Mouse (Mus musculus) ES-E14 (cell line): ENCODE measurements around the gene Psme4. TPM values are rescaled to one million over a fixed set of nuclear protein-coding genes. Genes with fewer than 3 reads are reported as not detected.

Source experiments
- DNase-seq: peaks from one replicate; pipeline ENCODE4 v3.0.0-alpha.2; 2013; ENCODE audit warnings: low read depth, low spot score
- H3K27ac ChIP-seq: 2 replicates; pipeline ENCODE4 v1.5.1; 2012; ENCODE audit warnings: low read depth, mild to moderate bottlenecking, low read length, moderate library complexity, mixed read lengths; ENCODE audit not compliant: poor library complexity, insufficient read depth, severe bottlenecking
- H3K36me3 ChIP-seq: 2 replicates; pipeline ENCODE4 v1.6.1; 2012; ENCODE audit warnings: mild to moderate bottlenecking, low read length, moderate library complexity, mixed read lengths; ENCODE audit not compliant: control insufficient read depth, poor library complexity, insufficient read depth, severe bottlenecking
- H3K4me1 ChIP-seq, 2 experiments: fragments of 150-350 bp in 1 of 2; sonication (generic) in 1 of 2; 2 replicates each; pipeline ENCODE4 v1.6.1; 2012; ENCODE audit warnings: low read length in 2 of 2, mild to moderate bottlenecking in 1 of 2, mixed read lengths in 1 of 2; ENCODE audit not compliant: control insufficient read depth in 2 of 2, insufficient read depth in 2 of 2, poor library complexity in 1 of 2
- H3K4me3 ChIP-seq, 2 experiments: fragments of 150-350 bp in 1 of 2; sonication (generic) in 1 of 2; 2 replicates each; pipeline ENCODE4 v1.5.1; 2012; ENCODE audit warnings: low read length in 2 of 2, low read depth in 1 of 2, mild to moderate bottlenecking in 1 of 2, mixed read lengths in 1 of 2; ENCODE audit not compliant: insufficient read depth in 1 of 2, poor library complexity in 1 of 2, severe bottlenecking in 1 of 2
- H3K9ac ChIP-seq: 2 replicates; pipeline ENCODE4 v1.6.1; 2012; ENCODE audit warnings: low read depth, mild to moderate bottlenecking, low read length, mixed read lengths; ENCODE audit not compliant: poor library complexity, insufficient read depth, severe bottlenecking
- H3K9me3 ChIP-seq: fragments of 150-350 bp; sonication (generic); 2 replicates; pipeline ENCODE4 v1.6.1; 2012; ENCODE audit warnings: low read depth, mild to moderate bottlenecking, low read length; ENCODE audit not compliant: control insufficient read depth, insufficient read depth
- CHD2 ChIP-seq: IDR thresholded peaks from 2 replicates; pipeline ENCODE4 v1.6.1; 2014; ENCODE audit warnings: mild to moderate bottlenecking, low read depth, low read length, inconsistent platforms
- HCFC1 ChIP-seq: IDR thresholded peaks from 2 replicates; pipeline ENCODE4 v1.6.1; 2012; ENCODE audit warnings: low read length, inconsistent platforms, borderline replicate concordance; ENCODE audit not compliant: insufficient read depth
- MAFK ChIP-seq: IDR thresholded peaks from 2 replicates; pipeline ENCODE4 v1.6.1; 2014; ENCODE audit warnings: mild to moderate bottlenecking, low read depth, low read length, inconsistent platforms; ENCODE audit not compliant: insufficient read depth
- ZC3H11A ChIP-seq: IDR thresholded peaks from 2 replicates; pipeline ENCODE4 v1.6.1; 2012; ENCODE audit warnings: low read depth, mild to moderate bottlenecking, inconsistent platforms, low read length, borderline replicate concordance
- ZNF384 ChIP-seq: IDR thresholded peaks from 2 replicates; pipeline ENCODE4 v1.6.1; 2012; ENCODE audit warnings: low read depth, low read length, inconsistent platforms
- in situ Hi-C, 2 experiments: fragments of 600-800 bp; cut with MboI; formaldehyde crosslinking; loops; one replicate each; pipeline ENCODE4 v1.15.1; 2025; ENCODE audit warnings: low sequenced_read_pairs in 2 of 2, inconsistent platforms in 1 of 2; ENCODE audit not compliant: unreplicated experiment in 2 of 2
- total RNA-seq: library from RNA; depleted of rRNA; stranded (reverse); fragments of 300-350 nt; gene quantifications from 2 replicates; pipeline ENCODE4 v1.2.3, GENCODE M21; 2012

Psme4 gene
- total RNA-seq, 1 experiment: 91.2 TPM

DNA sequence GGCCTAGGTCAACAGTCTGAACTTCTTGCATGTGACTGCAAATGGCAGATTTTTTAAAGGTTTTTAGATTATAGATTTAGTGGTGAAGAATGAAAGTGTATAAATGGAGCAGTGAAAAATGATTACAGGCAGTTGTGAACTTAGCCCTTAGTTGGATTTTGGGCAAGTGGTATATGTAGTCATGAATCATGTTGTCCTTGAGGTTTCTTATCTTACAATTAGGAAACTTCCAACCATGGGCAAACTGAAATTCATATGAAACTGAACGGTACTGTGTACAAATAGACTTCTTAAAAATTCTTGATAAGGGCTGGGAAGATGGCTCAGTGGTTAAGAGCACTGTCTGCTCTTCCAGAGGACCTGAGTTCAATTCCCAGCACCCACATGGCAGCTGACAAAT lies 22.2 kb downstream of the Psme4 start:
- Histone ChIP-seq H3K9ac (no peak overlapping the region), H3K36me3 (peaks cover 2% of the 10 kb centered on the region), H3K27ac (no peak overlapping the region), H3K9me3 (no peaks in the 10 kb centered on the region), H3K4me1 (peaks cover 0 to 1% of the 10 kb centered on the region in 2 experiments; a peak in 2 of 4 replicates), H3K4me3 (no peak overlapping the region)
- in situ Hi-C loops: loop anchor here (10.0 kb wide), 1 partner anchor 119 kb away; no protein-coding TSS in a partner anchor
- no peak for DNase-seq
- no peak for TF ChIP-seq ZC3H11A

DNA sequence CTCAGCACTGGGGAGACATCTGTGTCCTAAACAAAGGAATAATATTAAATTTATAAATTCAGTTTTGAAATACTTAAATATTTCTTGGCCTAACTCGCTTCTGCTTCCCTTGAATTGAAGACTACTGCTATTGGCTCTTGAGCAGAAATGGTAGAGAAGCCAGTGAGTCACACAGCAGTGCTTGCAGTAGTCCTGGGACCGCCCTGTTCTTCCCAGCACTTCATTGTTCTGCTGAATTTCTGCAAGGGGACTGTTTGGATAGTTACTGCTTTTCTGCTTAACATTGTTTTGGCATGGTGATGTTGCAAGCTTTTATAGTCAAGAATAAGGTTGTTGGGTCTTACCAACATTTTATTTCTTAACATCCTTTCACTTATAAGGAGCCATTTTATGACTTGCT lies 25.7 kb downstream of the Psme4 start:
- in situ Hi-C loops: loop anchor here (10.0 kb wide), 1 partner anchor 122 kb away; no protein-coding TSS in a partner anchor
- H3K4me3 ChIP-seq: no peak overlapping the region
- DNase-seq: no peak
- no peak overlapping the region for H3K9ac ChIP-seq
- peaks cover 2 to 4% of the 10 kb centered on the region in 2 experiments; a peak in 3 of 4 replicates for H3K4me1 ChIP-seq
- H3K9me3 ChIP-seq: no peaks in the 10 kb centered on the region
- H3K27ac ChIP-seq: no peak overlapping the region
- peaks cover 2% of the 10 kb centered on the region for H3K36me3 ChIP-seq
- TF ChIP-seq CHD2 (no peak), HCFC1 (no peak), MAFK (no peak), ZC3H11A (no peak), ZNF384 (no peak)

DNA sequence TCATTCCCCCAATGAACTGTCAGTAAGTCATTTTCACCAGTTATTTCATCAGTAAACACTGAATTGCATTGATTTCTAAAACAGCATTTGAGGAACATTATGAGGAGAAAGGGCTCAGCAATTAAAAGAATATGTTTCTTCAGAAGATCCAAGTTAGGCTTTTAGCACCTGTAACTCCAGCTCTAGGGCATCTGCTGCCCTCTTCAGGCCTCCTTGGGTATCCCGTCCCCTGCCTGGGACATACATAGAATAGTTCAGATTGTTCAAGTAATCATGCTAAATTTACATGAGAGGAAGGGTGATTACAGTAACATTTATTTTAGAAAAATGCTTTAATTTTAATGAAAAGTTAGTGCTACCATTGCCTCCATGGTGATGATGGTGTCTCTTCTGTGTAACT lies 28.0 kb downstream of the Psme4 start:
- in situ Hi-C loops: loop anchor here (10.0 kb wide), 1 partner anchor 125 kb away; no protein-coding TSS in a partner anchor
- TF ChIP-seq ZNF384: no peak
- TF ChIP-seq ZC3H11A: peak; percentile 99
- peaks cover 2% of the 10 kb centered on the region; the same call in 1 of the 2 replicates for H3K36me3 ChIP-seq

DNA sequence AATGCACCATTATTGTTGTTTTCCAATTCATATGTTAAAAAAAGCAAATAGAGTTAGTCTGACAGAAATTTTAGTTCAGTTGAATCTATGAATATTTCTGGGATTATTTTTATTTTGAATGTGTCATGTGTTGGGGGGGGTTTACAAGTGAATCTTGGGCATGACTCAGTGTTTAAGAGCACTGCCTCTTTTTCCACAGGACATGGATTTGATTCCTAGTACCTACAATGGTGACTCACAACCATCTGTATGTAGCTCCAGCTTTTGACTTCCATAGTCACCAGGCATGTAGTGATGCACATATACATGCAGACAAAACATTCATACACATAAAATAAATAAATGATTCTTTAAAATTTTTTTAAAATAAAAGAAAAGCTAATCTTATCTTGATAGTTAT lies 28.6 kb downstream of the Psme4 start:
- no peak overlapping the region for H3K27ac ChIP-seq
- no peak for TF ChIP-seq MAFK
- no peak for TF ChIP-seq ZC3H11A
- no peak for TF ChIP-seq CHD2
- no peak for TF ChIP-seq ZNF384
- no peak for TF ChIP-seq HCFC1
- peaks cover 2% of the 10 kb centered on the region; the same call in 1 of the 2 replicates for H3K36me3 ChIP-seq
- no peak for DNase-seq
- no peak overlapping the region for H3K9ac ChIP-seq
- H3K4me3 ChIP-seq: no peak overlapping the region
- no peaks in the 10 kb centered on the region for H3K9me3 ChIP-seq
- in situ Hi-C loops: no loop called here
- peaks cover 2 to 4% of the 10 kb centered on the region in 2 experiments; a peak in 3 of 4 replicates for H3K4me1 ChIP-seq

More for the DNA sequence above, 28.0 kb downstream of the Psme4 start:
- no peak overlapping the region for H3K4me3 ChIP-seq
- no peak overlapping the region for H3K27ac ChIP-seq
- no peaks in the 10 kb centered on the region for H3K9me3 ChIP-seq
- H3K9ac ChIP-seq: no peak overlapping the region
- peaks cover 2 to 4% of the 10 kb centered on the region in 2 experiments; a peak in 3 of 4 replicates for H3K4me1 ChIP-seq
- DNase-seq: peak; percentile 51

DNA sequence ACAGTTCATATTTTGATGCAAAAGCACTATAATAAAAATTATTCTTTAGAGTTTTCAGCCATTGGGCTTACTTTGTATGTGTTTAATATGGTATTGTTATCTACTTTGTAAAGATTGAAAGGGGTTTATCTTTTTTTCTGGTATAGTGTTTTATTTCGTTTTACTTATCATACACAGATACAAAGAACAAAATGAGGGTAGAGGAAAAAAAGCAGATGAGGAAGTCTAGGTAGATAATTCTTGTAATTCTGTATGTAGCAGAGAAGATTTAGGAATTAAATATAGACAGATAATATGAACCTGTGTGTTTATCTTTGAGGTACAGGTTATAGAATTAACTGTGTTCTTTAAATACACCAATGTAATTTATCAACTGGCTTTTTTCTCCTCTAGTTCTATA lies 30.9 kb downstream of the Psme4 start:
- Histone ChIP-seq H3K4me3 (no peak overlapping the region), H3K27ac (no peak overlapping the region), H3K9me3 (no peaks in the 10 kb centered on the region), H3K9ac (no peak overlapping the region), H3K36me3 (no peaks in the 10 kb centered on the region), H3K4me1 (peaks cover 2 to 4% of the 10 kb centered on the region in 2 experiments; a peak in 2 of 4 replicates)
- in situ Hi-C loops: no loop called here
- no peak for TF ChIP-seq CHD2
- no peak for TF ChIP-seq ZNF384
- no peak for TF ChIP-seq ZC3H11A
- TF ChIP-seq HCFC1: no peak
- no peak for TF ChIP-seq MAFK
- no peak for DNase-seq
